Mouse (Mus musculus) left cerebral cortex, postnatal 10 days (tissue): ENCODE measurements around the gene Akt1s1. TPM values are rescaled to one million over a fixed set of nuclear protein-coding genes. Genes with fewer than 3 reads are reported as not detected.
"Not testable (repeated sequence)": the region's sequence is repeated elsewhere in the genome, so short reads cannot be mapped to it uniquely, and the experiment has no call there.

Source experiments
- DNase-seq, 2 experiments: peaks; one replicate each; pipeline ENCODE4 v3.0.0; 2021 to 2022; ENCODE audit warnings: low spot score in 2 of 2, mixed read lengths in 1 of 2; ENCODE audit errors: extremely low spot score in 1 of 2
- intact Hi-C: fragments of 180-260 bp; cut with DNase I; formaldehyde crosslinking; loops from one replicate; pipeline ENCODE4 v1.15.1; 2025
- total RNA-seq, 2 experiments: library from RNA; stranded (reverse); gene quantifications; 2 replicates each; pipeline ENCODE4 v1.2.3; 2021

Gene Akt1s1
- total RNA-seq, 2 experiments from 2014 or later = 69.6 to 74.9 TPM

DNA sequence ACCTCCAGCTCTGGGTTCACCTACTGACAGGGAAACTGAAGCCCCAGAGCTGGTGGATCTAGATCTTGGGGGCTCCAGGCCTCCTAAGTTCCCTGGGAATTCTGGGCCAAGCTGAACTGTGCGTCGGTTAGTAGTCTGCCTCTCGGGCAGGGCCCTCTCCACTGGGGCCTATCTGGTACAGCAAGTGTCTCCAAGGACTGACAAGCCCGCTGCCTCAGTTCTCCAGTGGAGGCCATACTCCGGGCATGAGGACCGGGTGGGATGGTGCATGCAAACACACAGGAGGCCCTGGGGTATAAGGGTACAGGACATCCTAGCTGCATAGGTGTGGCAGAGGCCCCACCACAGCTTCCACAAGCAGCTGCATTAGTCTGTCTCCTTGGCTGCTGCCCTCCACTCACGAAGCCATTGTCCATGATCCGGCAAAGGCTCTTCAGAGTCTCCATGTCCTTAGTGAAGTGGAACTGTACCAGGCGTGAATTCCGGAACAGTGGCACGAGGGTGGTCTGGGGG, 15.2 kb downstream of the Akt1s1 start:
- DNase-seq = no peak
- intact Hi-C loops = no loop called here

GRCm38 (mm10) chr7:44864595-44865542, 16.1 kb downstream of the Akt1s1 start:
- intact Hi-C loops = no loop called here
- DNase-seq = peak in 1 of 2 experiments; percentile 61

GRCm38 (mm10) chr7:44866276-44867009, 17.7 kb downstream of the Akt1s1 start:
- intact Hi-C loops = no loop called here
- peak in 1 of 2 experiments; percentile 79 for DNase-seq

GRCm38 (mm10) chr7:44867010-44867702, 18.4 kb downstream of the Akt1s1 start:
- intact Hi-C loops = no loop called here
- DNase-seq = no peak

DNA sequence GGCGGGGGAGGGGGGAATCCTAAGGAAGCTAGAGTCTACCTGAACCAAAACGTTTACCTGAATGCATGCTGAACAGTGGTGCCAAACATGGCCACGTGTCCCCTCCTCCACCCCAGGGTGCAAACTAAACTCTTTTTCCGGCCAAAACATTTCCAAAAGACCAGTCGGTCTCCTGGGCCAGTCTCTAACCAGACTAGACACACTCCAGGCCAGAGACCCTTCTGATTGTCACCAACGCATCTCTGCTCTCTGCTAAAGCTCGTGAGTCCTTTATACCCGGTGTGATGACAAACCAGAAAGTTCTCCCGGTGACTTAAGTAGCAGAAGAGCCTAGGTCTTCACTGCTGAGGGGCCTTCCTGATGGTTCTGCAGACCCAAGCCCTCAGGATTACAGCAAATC, 19.0 kb downstream of the Akt1s1 start:
- no peak for DNase-seq
- intact Hi-C loops = no loop called here

GRCm38 (mm10) chr7:44868465-44868864, 19.7 kb downstream of the Akt1s1 start:
- DNase-seq = no peak
- intact Hi-C loops = no loop called here

DNA sequence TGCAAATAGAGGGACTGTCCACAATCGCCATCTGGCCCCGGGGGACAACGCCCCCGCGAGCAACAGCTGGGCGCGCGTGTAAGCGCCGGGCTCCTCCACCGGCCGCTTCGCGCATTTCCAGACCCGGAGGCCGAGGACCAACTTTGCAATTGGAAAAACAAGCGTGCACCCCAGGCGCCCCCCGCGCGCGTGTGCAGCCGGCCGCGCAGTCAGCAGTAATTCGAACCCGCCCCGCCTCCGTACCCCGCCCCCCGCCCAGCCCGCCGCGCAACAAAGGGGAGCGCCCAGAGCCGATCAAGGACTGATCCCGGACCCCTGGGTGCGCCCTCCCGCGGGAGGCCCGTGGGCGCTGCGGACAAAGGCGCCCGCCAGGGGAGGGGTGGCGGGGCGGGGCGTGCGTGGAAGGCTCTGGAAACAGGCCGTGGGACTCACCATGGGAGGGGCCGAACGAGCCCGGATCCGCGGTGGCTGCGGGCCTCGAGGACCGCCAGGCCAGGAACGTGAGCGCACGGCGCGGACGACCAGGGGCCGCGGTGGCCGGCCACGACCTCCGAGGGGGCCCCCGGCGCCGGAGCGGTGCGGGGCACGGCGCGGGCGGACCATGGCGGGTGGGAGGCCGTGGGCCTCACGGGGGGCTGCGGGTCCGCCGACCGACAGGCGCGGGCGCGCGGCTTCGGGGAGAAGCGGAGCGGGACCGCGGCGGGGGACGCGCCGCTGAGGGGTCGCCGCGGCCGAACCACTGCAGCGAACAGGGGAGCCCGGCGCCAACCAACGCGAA, 20.3 kb downstream of the Akt1s1 start:
- peak in 1 of 2 experiments; percentile 81 for DNase-seq
- intact Hi-C loops = no loop called here

DNA sequence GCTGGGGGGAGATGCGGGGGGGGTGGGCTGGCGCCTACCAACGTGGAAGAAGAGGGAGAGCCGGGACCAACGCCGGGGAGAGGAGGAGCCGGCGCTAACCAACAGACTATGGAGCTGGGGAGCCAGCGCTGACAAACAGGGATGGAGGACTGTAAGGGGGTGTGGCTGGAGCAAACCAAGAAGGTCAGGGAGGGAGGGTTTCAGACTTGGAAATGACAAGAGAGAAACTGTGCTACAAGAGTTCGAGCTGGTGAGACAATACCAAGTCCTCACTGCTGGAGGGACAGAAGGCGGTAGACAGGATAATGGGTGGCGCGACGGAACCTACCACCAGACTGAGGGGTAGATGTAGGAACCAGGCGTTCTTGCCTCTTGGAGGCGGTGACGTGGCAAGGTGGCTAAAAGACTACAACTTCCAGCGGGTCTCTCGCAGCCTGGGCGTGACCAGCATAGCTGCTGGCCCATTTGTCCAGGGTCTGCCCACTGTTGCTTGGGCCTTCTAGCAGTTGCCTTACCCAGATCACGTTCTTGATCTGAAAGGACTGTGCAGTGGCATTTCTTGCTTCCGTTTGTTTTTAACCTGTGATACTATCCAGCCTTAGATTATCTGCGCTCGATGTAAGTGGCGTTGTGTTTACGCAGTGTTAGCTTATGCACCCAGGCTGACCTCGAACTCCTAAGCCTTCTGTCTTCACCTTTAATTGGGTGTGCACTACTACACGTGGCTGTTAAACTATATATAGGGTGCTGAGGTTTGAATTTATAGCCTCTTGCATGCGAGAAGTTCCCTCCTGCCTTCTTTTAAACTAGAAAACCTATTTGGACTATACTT, 21.1 kb downstream of the Akt1s1 start, which contains the start of gene Ptov1:
Gene Ptov1, minus strand, starts transcription at position 92 of the 832 bp plus-strand sequence.
- intact Hi-C loops = no loop called here

DNA sequence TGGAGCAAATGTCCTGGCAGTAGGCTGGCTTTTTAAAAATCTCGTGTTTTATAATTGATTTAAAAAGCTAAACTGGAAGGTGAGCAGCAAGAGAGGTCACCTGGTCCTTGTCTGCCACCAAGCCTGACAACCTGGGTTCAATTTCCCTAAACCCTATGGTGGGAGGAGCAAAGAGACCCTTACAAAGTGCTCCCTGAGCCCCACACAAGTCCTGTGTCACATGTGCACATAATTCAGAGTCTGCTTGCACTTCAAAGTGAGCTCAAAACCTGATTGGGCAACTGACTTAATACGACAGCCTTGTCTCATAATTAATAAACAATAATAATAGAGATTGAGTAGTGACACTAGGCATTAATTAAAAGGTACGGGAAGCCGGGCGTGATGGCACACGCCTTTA, 21.8 kb downstream of the Akt1s1 start:
- intact Hi-C loops = no loop called here
- DNase-seq = no peak

More for the DNA sequence above, 21.1 kb downstream of the Akt1s1 start, which contains the start of gene Ptov1:
- DNase-seq = peak; percentile 96 to 97

- no peak for DNase-seq
- intact Hi-C loops = no loop called here
Measured at GRCm38 (mm10) chr7:44871181-44871580, 22.4 kb downstream of the Akt1s1 start.

DNA sequence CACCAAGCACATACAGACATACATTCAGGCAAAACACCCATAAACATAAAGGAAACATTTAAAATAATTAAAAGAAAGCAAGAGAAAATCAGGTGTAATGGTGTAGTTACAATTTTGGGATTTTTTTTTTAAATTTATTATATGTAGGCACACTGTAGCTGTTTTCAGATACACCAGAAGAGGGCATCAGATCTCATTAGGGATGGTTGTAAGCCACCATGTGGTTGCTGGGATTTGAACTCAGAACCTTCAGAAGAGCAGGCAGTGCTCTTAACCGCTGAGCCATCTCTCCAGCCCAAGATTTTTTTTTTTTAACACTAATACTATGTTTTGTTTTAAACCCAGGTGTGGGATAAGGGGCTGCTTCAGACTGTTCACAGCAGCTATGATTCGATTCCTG, 23.0 kb downstream of the Akt1s1 start:
- DNase-seq, intact Hi-C loops: not testable (repeated sequence)

DNA sequence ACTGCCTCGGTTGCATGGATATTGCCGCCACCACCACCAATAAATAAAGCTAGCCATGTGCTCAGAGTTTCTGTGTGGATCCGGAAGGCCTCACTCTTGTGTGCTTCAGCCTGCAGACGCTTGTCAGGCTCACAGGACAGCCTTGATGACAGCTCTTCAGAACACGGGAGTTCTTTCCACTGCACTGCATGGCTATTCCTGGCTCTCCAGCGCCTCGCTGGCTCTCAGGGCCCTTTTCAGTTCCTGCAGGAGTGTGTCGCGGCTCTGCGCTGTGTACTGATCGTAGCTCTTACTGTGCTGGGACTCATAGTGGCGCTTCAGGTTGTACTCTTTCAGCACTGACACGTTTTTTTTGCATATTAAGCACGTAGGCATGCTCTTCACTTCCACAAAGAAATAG, 29.0 kb downstream of the Akt1s1 start:
- DNase-seq = no peak
- intact Hi-C loops = no loop called here

GRCm38 (mm10) chr7:44883036-44883435, 34.2 kb downstream of the Akt1s1 start:
- DNase-seq = no peak
- intact Hi-C loops = no loop called here

- DNase-seq = no peak
- intact Hi-C loops = no loop called here
Measured at GRCm38 (mm10) chr7:44884637-44885036, 35.8 kb downstream of the Akt1s1 start.

DNA sequence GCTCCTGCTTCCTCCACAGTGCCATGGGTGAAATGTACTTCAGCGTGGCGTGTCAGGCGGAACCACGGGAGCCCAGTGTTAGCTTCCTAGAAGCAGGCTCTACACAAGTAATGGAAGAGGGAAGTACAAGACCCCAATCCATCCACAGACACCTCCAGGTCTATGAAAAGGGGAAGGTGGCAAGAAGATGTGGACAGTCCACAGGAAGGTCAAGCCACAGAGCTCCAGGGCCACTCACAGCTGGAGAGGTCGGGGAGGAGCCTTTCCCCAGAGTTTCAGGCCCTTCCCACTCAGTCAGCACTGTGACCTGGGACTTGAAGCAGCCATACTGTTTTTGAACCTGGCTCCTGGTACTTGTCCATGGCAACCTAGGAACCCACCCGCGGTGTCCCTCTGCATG, 38.2 kb downstream of the Akt1s1 start:
- intact Hi-C loops = no loop called here
- peak in 1 of 2 experiments; percentile 25 for DNase-seq

- intact Hi-C loops = no loop called here
Measured at GRCm38 (mm10) chr7:44888256-44889105, 39.7 kb downstream of the Akt1s1 start.

More at GRCm38 (mm10) chr7:44888256-44889105, 39.7 kb downstream of the Akt1s1 start:
- DNase-seq = peak in 1 of 2 experiments; percentile 34
